8 mouse cellular contexts compared by ENCODE assay signal in genomic region chr5:113650035-113650865, GRCm38 (mm10). TPM values are rescaled to one million over a fixed set of nuclear protein-coding genes. Genes with fewer than 3 reads are reported as not detected.
DNase-seq lines count a peak whose midpoint lies in the region; ATAC-seq lines count a peak whose summit lies in the region.

Gene Cmklr1, minus strand, starts transcription at chr5:113650426.

- H3K9ac ChIP-seq in embryonic facial prominence, embryonic 11.5 days (replicated peaks; ENCODE audit: low read length): peak within 1 kb of the TSS; percentile 47
- H3K9ac ChIP-seq in heart, embryonic 11.5 days (ENCODE audit: low read depth, low read length): peak within 1 kb of the TSS; percentile 53; the same call in 1 of the 2 replicates

- H3K4me3 ChIP-seq in embryonic facial prominence, embryonic 11.5 days (ENCODE audit: low read depth, low read length): peak within 1 kb of the TSS; percentile 19; the same call in 1 of the 2 replicates
- peak within 1 kb of the TSS; percentile 36 for H3K4me3 ChIP-seq in heart, embryonic 11.5 days (ENCODE audit: low read depth, low read length)

- ATAC-seq in embryonic facial prominence, embryonic 11.5 days (replicated peaks; ENCODE audit: insufficient number of reproducible peaks, low FRiP score, low TSS enrichment, low read depth): no peak
- no peak for ATAC-seq in heart, embryonic 11.5 days (replicated peaks; ENCODE audit: insufficient number of reproducible peaks, low FRiP score, low TSS enrichment)
- ATAC-seq in megakaryocyte, adult 5-6 weeks (ENCODE audit: poor library complexity, severe bottlenecking): peak; percentile 38

- H3K27ac ChIP-seq in embryonic facial prominence, embryonic 11.5 days (replicated peaks; ENCODE audit: low read depth, low read length): no peak within 1 kb of the TSS
- H3K27ac ChIP-seq in heart, embryonic 11.5 days (ENCODE audit: low read depth, low read length): no peak within 1 kb of the TSS; the same call in 1 of the 2 replicates

- no peaks in the 10 kb centered on the region for H3K9me3 ChIP-seq in embryonic facial prominence, embryonic 11.5 days (replicated peaks; ENCODE audit: control insufficient read depth, low read length)
- H3K9me3 ChIP-seq in heart, embryonic 11.5 days (replicated peaks; ENCODE audit: control insufficient read depth, low read length): no peaks in the 10 kb centered on the region

- no peaks in the 10 kb centered on the region for H3K36me3 ChIP-seq in embryonic facial prominence, embryonic 11.5 days (replicated peaks; ENCODE audit: control insufficient read depth, insufficient read depth, low read depth, low read length)
- H3K36me3 ChIP-seq in heart, embryonic 11.5 days (ENCODE audit: control insufficient read depth, insufficient read depth, low read length): no peaks in the 10 kb centered on the region

- peaks cover 3% of the 10 kb centered on the region; the same call in 1 of the 2 replicates for H3K4me1 ChIP-seq in embryonic facial prominence, embryonic 11.5 days (ENCODE audit: control insufficient read depth, insufficient read depth, low read length)
- peaks cover 17% of the 10 kb centered on the region for H3K4me1 ChIP-seq in heart, embryonic 11.5 days (ENCODE audit: control insufficient read depth, insufficient read depth, low read length)

- DNase-seq in kidney, adult 18-20 months: peak; percentile 37
- no peak for DNase-seq in kidney, adult 9 months
- DNase-seq in embryonic facial prominence, embryonic 11.5 days (ENCODE audit: low spot score): peak; percentile 30
- DNase-seq in kidney, postnatal 14 days: peak; percentile 70
- DNase-seq in cerebellum, adult 18-20 months: no peak
- no peak for DNase-seq in retina, postnatal 1 day

- 0 out of 2 replicates have a peak, but pooled peaks cover 5% of the 10 kb centered on the region for H3K27me3 ChIP-seq in embryonic facial prominence, embryonic 11.5 days (ENCODE audit: control insufficient read depth, insufficient read depth, low read length)
- peaks cover 29% of the 10 kb centered on the region for H3K27me3 ChIP-seq in heart, embryonic 11.5 days (ENCODE audit: control insufficient read depth, insufficient read depth, low read length)

- 9% methylated on average over 30 of the region's 30 CpGs for WGBS in embryonic facial prominence, embryonic 11.5 days
- WGBS in heart, embryonic 11.5 days (ENCODE audit: insufficient replicate concordance): 8% methylated on average over 28 of the region's 30 CpGs

- H3K4me2 ChIP-seq in embryonic facial prominence, embryonic 11.5 days (ENCODE audit: low read depth, low read length): peak within 1 kb of the TSS; percentile 50
- peak within 1 kb of the TSS; percentile 67 for H3K4me2 ChIP-seq in heart, embryonic 11.5 days

RNA-seq across cellular contexts. Expression of gene Cmklr1, which starts in this region (rescaled TPM):
- 1.6 and 1.7 TPM in 2 replicates for polyA plus RNA-seq in embryonic facial prominence, embryonic 11.5 days (2014; fragmentation: Nextera tagmentation; extraction: Ambion mirVana)
- 1.7 and 1.8 TPM in 2 replicates for polyA plus RNA-seq in heart, embryonic 11.5 days (2014; fragmentation: Nextera tagmentation; extraction: Ambion mirVana)
- total RNA-seq in megakaryocyte, adult 5-6 weeks (2015): 1.9 and 2.1 TPM in 2 replicates
- 0.41 and 2.2 TPM in 2 replicates for total RNA-seq in megakaryocyte, adult 5-6 weeks (2017)

Comparison
In these comparisons a context has a peak if more than half of its experiments do, and no peak if none do; other contexts are left out.
1. DNase-seq: peak in kidney, adult 18-20 months (single experiment), embryonic facial prominence, embryonic 11.5 days (single experiment) and kidney, postnatal 14 days (single experiment); none in kidney, adult 9 months (single experiment), cerebellum, adult 18-20 months (0 of 2) and retina, postnatal 1 day (single experiment).